Mouse (Mus musculus) kidney, adult 2 months (tissue): ENCODE measurements around the gene Tirap.

Experiments
- CTCF ChIP-seq: fragments of 200-500 bp; conservative IDR thresholded peaks from 2 replicates; pipeline ENCODE4 v1.5.1; 2011; ENCODE audit warnings: low read depth, mild to moderate bottlenecking, control low read depth, low read length, moderate library complexity, mixed read lengths; ENCODE audit not compliant: insufficient read depth, insufficient read length
- POLR2A ChIP-seq: fragments of 200-500 bp; IDR thresholded peaks from one replicate; pipeline ENCODE4 v1.6.1; 2011; ENCODE audit warnings: low read depth, low read length, control low read depth

- TF ChIP-seq POLR2A = no peak
- no peak for TF ChIP-seq CTCF
Measured at GRCm38 (mm10) chr9:35203536-35203935, 3.4 kb upstream of the Tirap start.
